Mouse (Mus musculus) Patski (cell line): ENCODE measurements around the gene Fos. TPM values are rescaled to one million over a fixed set of nuclear protein-coding genes. Genes with fewer than 3 reads are reported as not detected.

ENCODE experiments used
- ATAC-seq: fragments of 100-300 bp; one replicate; pipeline ENCODE4 v1.8.0; 2021
- CTCF ChIA-PET: fragments of 350-600 bp; sonication (Branson Sonifier 250); formaldehyde crosslinking; loops from one replicate; lab custom pipeline; 2022; ENCODE audit warnings: inconsistent platforms; lab: Charles Lee
- POLR2A ChIA-PET: fragments of 350-600 bp; sonication (Branson Sonifier 250); formaldehyde crosslinking; loops from one replicate; lab custom pipeline; 2022; ENCODE audit warnings: antibody characterized with exemption, inconsistent platforms; lab: Charles Lee
- DNase-seq: peaks from one replicate; pipeline ENCODE4 v3.0.0-alpha.2; 2011; ENCODE audit warnings: low read depth, low spot score
- H3K27me3 ChIP-seq: fragments of 371-371 bp; one replicate; pipeline ENCODE4 v1.5.1; 2021
- CTCF ChIP-seq: fragments of 100-300 bp; IDR thresholded peaks from one replicate; pipeline ENCODE4 v1.5.1; 2021
- in situ Hi-C: fragments of 300-500 bp; cut with MboI; formaldehyde crosslinking; loops from 3 replicates; pipeline ENCODE4 v1.11.1; 2018; ENCODE audit warnings: low pct_unique_long_range_greater_than_20kb, mixed read lengths
- polyA plus RNA-seq: library from polyadenylated mRNA; unstranded; gene quantifications from one replicate; pipeline ENCODE4 v1.2.3, GENCODE M21; 2021

The Fos gene
- polyA plus RNA-seq, 1 experiment from 2014 or later: 678 TPM

- TF ChIP-seq CTCF: no peak
- no peak for ATAC-seq
- in situ Hi-C loops: loop anchor here (25.0 kb wide), 1 partner anchor 288 kb away; the partner anchor contains the start of gene Pgf
- no peak for DNase-seq
- ChIA-PET POLR2A (interaction anchor here (0.7 to 2.1 kb wide), 2 partner anchors 10 to 112 kb away, joined by 3 to 8 read pairs; no protein-coding TSS in a partner anchor), CTCF (interaction anchor here (1.2 kb wide), 1 partner anchor 128 kb away, joined by 4 read pairs; no protein-coding TSS in a partner anchor)
- H3K27me3 ChIP-seq: no peaks in the 10 kb centered on the region
Observed at GRCm38 (mm10) chr12:85475232-85475919, 1.7 kb downstream of the Fos start.

GRCm38 (mm10) chr12:85475920-85476828 lies 2.5 kb downstream of the Fos start:
- ChIA-PET CTCF (interaction anchor here (1.0 to 1.2 kb wide), 2 partner anchors 11 to 129 kb away, joined by 3 to 4 read pairs; no protein-coding TSS in a partner anchor), POLR2A (interaction anchor here (0.8 to 2.1 kb wide), 2 partner anchors 9 to 138 kb away, joined by 3 to 8 read pairs; no protein-coding TSS in a partner anchor)
- no peaks in the 10 kb centered on the region for H3K27me3 ChIP-seq
- TF ChIP-seq CTCF: no peak
- DNase-seq: no peak
- no peak for ATAC-seq
- in situ Hi-C loops: loop anchor here (25.0 kb wide), 1 partner anchor 289 kb away; the partner anchor contains the start of gene Pgf

- CTCF ChIA-PET: interaction anchor here (1.0 kb wide), 1 partner anchor 10 kb away, joined by 3 read pairs; no protein-coding TSS in a partner anchor
- H3K27me3 ChIP-seq: no peaks in the 10 kb centered on the region
- in situ Hi-C loops: loop anchor here (25.0 kb wide), 1 partner anchor 290 kb away; the partner anchor contains the start of gene Pgf
- DNase-seq (no peak), ATAC-seq (peak; percentile 10)
- POLR2A ChIA-PET: interaction anchor here (0.6 kb wide), 1 partner anchor 98 kb away, joined by 3 read pairs; no protein-coding TSS in a partner anchor
- no peak for TF ChIP-seq CTCF
Observed at GRCm38 (mm10) chr12:85477219-85477618, 3.5 kb downstream of the Fos start.

- ATAC-seq (peak; percentile 23), DNase-seq (no peak)
- CTCF ChIA-PET: interaction anchor here (0.8 kb wide), 1 partner anchor 10 kb away, joined by 3 read pairs; no protein-coding TSS in a partner anchor
- no peaks in the 10 kb centered on the region for H3K27me3 ChIP-seq
- TF ChIP-seq CTCF: no peak
- in situ Hi-C loops: loop anchor here (25.0 kb wide), 1 partner anchor 291 kb away; the partner anchor contains the start of gene Pgf
- POLR2A ChIA-PET: interaction anchor here (0.6 kb wide), 1 partner anchor 92 kb away, joined by 5 read pairs; no protein-coding TSS in a partner anchor
Observed at GRCm38 (mm10) chr12:85477804-85478203, 4.1 kb downstream of the Fos start.

- DNase-seq (no peak), ATAC-seq (no peak)
- ChIA-PET POLR2A (interaction anchor here (0.6 kb wide), 1 partner anchor 91 kb away, joined by 5 read pairs; no protein-coding TSS in a partner anchor), CTCF (interaction anchor here (0.8 to 1.2 kb wide), 2 partner anchors 9 to 11 kb away, joined by 3 read pairs; no protein-coding TSS in a partner anchor)
- in situ Hi-C loops: loop anchor here (25.0 kb wide), 1 partner anchor 291 kb away; the partner anchor contains the start of gene Pgf
- TF ChIP-seq CTCF: no peak
- no peaks in the 10 kb centered on the region for H3K27me3 ChIP-seq
Observed at GRCm38 (mm10) chr12:85478696-85479095, 5.0 kb downstream of the Fos start.

GRCm38 (mm10) chr12:85479190-85479589 lies 5.5 kb downstream of the Fos start:
- POLR2A ChIA-PET: no interaction called here
- no peak for TF ChIP-seq CTCF
- DNase-seq: no peak
- no peak for ATAC-seq
- no peaks in the 10 kb centered on the region for H3K27me3 ChIP-seq
- in situ Hi-C loops: loop anchor here (25.0 kb wide), 1 partner anchor 292 kb away; the partner anchor contains the start of gene Pgf
- CTCF ChIA-PET: interaction anchor here (1.0 to 1.2 kb wide), 2 partner anchors 11 to 139 kb away, joined by 3 read pairs; no protein-coding TSS in a partner anchor

- DNase-seq (no peak), ATAC-seq (no peak)
- H3K27me3 ChIP-seq: no peaks in the 10 kb centered on the region
- in situ Hi-C loops: loop anchor here (25.0 kb wide), 1 partner anchor 296 kb away; the partner anchor contains the start of gene Pgf
- CTCF ChIA-PET: interaction anchor here (1.5 to 2.0 kb wide), 2 partner anchors 105 to 177 kb away, joined by 4 read pairs; no protein-coding TSS in a partner anchor
- no peak for TF ChIP-seq CTCF
- POLR2A ChIA-PET: interaction anchor here (0.6 kb wide), 1 partner anchor 87 kb away, joined by 4 read pairs; no protein-coding TSS in a partner anchor
Observed at GRCm38 (mm10) chr12:85483155-85483554, 9.5 kb downstream of the Fos start.

- no peaks in the 10 kb centered on the region for H3K27me3 ChIP-seq
- ATAC-seq (no peak), DNase-seq (no peak)
- CTCF ChIA-PET: interaction anchor here (1.1 to 2.3 kb wide), 2 partner anchors 12 to 137 kb away, joined by 4 to 7 read pairs; partner anchors contain the start of gene Fos
- in situ Hi-C loops: loop anchor here (5.0 to 25.0 kb wide), 2 partner anchors 142 to 297 kb away; partner anchors contain the start of gene Pgf
- no peak for TF ChIP-seq CTCF
- POLR2A ChIA-PET: interaction anchor here (0.6 to 2.0 kb wide), 4 partner anchors 9 to 892 kb away, joined by 3 to 9 read pairs (median 6); partner anchors contain the start of gene Fos
Observed at GRCm38 (mm10) chr12:85484655-85485054, 11.0 kb downstream of the Fos start.
